Mouse (Mus musculus): ENCODE measurements at regions not wholly inside any gene's neighbourhood (a gene's known extent, or its start where the extent isn't known, plus 50 kb on each side); places are given as distances from the start of the nearest gene placed in this dataset.
A peak's percentile ranks its signal among the peaks of the same experiment; 100 is the strongest.

- DNase-seq (ENCODE audit: low spot score in 2 of 2): no peak
Measured at GRCm38 (mm10) chr15:29356395-29356794, 816.0 kb upstream of the Ctnnd2 start.

- no peak for DNase-seq (ENCODE audit: low spot score in 2 of 2)
Measured at GRCm38 (mm10) chr15:29399881-29400280, 772.5 kb upstream of the Ctnnd2 start.

GRCm38 (mm10) chr15:29433033-29433739 lies 739.2 kb upstream of the Ctnnd2 start:
- DNase-seq (ENCODE audit: low spot score in 2 of 2): no peak

DNA sequence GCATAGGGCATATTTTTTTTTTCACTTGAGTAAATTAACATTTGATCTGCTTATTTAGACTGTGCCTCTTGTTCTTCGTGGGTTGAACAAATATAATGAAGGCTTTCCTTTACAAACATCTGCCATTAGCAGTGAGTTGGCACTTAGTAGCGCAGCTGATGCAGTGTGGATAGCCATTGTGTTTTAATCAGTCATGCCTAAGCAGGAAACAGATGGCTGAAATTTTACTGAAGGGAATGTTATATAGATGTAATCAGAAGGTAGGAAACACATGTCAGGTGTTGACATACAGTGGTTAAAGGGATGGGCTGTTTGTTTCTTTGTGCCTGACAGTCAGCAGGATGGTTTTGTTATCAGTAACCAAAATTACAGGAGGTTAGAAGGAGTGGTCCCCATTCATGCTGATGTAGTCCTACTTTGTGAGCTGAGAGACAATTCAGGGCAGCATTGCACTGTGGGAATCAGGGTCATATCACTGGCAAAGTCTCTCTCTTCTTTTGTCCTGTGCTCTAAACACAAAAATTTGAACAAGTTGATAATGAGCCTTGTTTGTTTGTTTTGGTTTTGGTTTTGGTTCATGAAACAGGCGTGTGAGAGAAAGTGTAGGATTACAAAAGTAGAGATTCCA lies 734.6 kb upstream of the Ctnnd2 start:
- DNase-seq (ENCODE audit: low spot score in 2 of 2): no peak

DNA sequence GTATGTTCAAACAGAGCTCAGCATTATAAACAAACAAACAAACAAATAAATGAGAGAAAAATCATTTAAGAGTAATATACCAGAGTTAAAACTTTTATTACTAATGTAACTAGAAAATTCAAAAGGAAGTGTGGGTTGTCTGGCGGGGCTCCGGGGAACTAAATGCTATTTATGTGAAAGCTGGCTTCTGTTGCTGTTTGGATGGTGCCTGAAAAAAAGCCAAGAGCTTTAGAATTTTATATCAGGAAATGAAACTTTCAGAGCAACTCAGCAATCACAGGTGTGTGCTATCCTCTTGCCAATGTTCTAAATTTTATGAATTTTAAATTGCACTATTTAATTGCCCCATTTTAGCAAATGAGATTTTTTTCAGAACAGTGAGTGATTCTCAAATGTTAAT lies 724.5 kb upstream of the Ctnnd2 start:
- peak in 1 of 2 experiments; percentile 12 for DNase-seq (ENCODE audit: low spot score in 2 of 2)

GRCm38 (mm10) chr15:29485136-29485535 lies 687.3 kb upstream of the Ctnnd2 start:
- no peak for DNase-seq (ENCODE audit: low spot score in 2 of 2)

- DNase-seq (ENCODE audit: low spot score in 2 of 2): no peak
Measured at GRCm38 (mm10) chr15:29529974-29530373, 642.4 kb upstream of the Ctnnd2 start.

DNA sequence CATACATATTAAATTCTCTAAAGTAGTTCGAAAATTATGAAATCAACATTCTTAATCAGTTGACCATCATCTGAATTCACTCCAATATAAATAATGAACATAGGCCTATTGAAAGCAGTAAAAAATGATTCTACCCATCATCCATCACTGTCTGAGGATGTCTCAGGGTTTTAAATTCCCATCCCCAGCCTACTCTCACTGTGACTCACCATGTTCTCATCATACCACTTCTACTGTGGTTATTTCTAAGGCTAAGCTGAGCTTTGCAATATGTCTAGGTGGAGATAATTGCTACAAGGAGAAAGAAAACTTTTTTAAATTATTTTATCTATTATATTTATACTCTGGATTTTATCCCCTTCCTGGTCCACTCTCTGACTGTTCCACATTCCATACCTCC lies 604.0 kb upstream of the Ctnnd2 start:
- no peak for DNase-seq (ENCODE audit: low spot score in 2 of 2)

All from left cerebral cortex, adult 18-20 months (tissue).